Mouse (Mus musculus): ENCODE data around the gene Trim67. TPM values are rescaled to one million over a fixed set of nuclear protein-coding genes. Genes with fewer than 3 reads are reported as not detected.

The Trim67 gene
- total RNA-seq, 2 experiments from 2014 or later = 0.13 to 0.21 TPM

DNA sequence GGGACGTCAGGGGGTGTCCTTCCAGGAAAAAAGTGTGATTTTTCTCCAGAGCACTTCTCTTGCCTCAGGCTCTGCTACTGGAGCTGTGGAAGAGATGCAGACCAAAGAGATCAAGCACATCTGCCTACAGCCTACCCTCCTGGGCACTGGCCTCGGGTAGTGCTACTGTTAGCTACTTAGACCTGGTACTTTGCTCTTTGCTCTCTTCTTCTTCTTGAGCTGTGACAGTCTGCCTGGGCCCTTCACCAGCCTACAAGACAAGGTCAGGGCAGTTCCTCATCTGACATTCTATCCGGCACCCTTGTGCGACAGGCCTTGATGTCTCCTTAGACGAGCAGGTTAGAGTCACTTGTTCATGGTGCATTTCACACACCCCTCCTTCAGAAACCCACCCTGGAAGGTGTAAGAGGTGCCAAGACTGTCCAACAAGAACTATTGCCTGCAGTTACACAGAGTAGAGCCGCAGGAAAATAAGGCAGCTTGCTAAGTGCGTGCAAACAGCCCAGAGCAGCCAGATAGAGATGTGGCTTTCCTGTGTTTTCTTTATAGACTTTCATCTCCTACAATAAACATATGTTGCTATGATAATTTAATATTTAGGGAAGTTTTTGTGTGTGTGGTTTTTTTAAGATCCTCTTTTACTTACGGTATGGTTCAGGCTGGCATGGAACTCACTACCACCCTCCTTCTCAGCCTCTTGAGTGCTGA, 3.0 kb downstream of the Trim67 start:
- DNase-seq = no peak

DNA sequence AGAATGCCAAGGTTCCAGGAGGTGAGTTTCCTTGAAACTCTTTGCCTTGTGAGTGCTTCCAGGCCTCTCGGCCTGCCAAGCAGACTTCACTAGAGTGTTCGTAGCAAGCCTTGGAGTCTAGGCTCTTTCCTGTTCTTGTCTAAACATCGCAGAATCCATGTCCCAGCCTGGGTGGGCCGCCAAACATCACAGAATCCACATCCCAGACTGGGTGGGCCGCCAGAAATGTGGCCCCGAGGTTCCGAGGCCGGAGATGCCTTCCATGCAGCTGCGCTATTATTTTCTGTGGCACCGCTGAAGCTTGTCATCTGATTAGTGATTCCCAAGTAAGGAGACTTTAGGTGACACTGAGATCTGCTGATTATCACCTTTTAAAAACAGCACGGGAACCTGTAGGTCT, 7.7 kb downstream of the Trim67 start:
- no peak for DNase-seq

DNA sequence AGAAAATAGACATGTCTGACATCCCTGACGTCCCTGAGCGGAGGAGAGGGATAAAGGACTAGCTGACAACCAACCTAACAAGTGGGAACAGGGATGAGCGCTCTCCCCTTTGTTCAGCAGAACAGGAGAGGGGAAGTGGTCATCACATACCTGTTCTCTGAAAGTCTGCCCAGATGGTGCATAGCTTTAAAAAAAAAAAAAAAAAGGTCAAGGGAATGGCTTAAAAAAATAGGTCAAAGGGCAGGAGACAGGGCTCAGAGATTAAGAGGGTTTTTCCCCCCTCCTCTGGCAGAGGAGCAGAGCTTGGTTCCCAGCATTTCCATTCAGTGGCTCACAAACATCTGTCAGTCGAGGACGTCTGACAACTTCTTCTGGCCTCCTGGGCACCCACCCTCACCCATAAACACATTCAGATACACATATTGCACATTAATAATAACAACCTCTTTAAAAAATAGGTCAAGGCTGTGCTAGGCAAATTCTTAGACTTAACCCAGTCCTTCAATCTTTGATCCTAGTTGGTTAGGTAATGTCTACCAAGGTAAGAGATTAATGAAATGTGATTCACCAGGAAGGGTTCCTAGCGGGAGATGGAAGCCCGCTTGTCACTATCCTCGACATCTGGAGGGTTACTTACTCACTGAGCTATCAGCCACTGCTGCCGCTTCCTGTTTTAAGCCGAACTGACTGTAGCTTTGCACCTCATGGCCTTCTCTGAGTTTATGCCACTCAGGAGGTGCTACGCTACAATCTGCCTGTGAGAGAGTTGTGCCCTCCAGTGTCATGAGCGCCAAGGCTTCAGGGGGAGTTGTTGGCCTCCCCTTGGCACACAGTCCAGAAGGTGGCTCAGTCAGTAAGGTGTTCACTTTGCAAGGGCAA, 11.2 kb downstream of the Trim67 start:
- DNase-seq = no peak

DNA sequence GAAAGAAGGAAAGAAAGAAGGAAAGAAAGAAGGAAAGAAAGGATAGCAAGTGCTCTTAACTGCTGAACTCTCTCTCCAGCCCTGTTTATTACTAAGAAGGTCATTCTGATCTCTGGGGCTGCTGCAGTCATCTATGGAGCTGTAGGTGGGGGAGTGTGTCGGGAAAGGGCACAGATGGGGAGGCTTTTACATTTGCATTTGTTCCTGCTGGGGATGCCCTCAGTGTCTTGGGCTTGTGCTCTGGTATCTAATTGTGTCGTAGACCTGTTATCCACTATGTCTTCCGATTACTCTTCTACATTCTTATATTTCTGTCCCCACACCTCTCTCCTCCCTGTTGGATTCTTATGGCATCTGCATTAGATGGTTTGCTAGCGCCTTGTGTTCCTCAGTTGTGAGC, 13.1 kb downstream of the Trim67 start:
- no peak for DNase-seq

DNA sequence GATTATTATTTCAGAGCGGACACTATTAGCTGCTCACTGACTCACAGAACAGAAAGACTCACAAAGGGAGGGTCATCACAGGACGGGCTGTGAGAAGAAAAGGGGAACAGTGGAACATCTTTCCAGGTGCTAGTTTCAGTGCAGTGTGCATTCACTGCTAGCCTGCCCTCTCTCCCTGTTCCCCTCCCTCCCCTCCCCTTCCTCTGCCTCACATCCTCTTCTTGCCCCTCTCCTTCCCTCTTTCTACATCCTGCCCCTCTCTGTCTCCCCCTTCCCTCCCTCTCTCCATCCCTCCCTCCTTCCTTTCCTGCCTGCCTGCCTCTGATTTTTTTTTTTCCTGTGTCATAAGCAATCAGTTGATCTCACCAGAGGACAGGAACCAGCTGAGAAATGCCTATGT, 16.5 kb downstream of the Trim67 start:
- DNase-seq = no peak

DNA sequence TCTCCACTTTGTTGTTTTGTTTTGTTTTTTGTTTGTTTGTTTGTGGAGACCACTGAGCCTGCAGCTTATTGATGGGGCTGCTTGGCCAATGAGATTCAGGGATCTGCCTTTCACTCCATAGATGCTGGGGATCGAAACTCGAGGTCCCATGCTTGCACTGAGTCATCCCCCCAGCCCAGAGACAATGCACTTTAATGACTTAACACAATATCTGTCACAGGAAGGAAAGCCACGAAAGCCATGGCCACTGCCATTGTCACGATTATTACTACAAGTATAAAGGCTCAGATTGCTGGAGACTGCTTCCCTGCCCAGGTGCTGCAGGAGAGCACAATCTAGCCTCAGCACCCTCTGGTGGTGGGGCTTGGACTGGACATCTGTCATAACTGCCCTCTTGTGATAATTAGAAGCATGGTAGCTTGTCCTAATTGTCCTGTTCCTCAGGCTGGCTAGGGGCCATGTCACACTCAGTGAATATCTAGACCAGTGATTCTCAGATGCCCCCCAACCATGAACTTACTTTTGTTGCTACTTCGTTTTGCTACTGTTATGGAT, 17.2 kb downstream of the Trim67 start:
- no peak for DNase-seq

DNA sequence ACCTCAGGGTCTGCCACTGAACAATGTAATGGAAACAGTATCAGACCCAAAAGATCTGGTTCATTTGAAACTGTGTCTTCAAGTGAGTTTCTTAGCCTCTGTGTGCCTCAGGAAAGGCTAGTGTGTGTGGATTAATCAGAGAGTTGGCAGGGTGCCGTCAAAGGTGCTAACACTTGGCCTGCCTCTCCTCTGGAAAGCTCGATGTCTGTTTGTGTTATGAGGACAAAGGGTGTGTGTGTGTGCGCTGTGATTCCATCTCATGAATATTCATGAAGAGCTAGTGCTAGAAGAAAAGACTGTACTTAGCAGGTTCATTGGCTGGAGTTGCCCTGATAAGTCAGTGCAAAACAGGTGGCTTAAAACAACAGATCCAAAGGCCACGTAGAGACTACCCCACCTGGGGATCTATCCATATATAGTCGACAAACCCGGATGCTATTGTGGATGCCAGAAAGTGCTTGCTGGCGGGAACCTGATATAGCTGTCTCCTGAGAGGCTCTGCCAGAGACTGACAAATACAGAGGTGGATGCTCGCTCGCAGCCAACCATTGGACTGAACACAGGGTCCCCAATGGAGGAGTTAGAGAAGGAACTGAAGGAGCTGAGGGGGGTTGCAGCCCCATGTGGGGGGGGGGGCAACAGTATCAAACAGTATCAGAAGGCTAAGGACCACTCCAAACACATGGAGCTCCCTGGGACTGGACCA, 17.9 kb downstream of the Trim67 start:
- no peak for DNase-seq

DNA sequence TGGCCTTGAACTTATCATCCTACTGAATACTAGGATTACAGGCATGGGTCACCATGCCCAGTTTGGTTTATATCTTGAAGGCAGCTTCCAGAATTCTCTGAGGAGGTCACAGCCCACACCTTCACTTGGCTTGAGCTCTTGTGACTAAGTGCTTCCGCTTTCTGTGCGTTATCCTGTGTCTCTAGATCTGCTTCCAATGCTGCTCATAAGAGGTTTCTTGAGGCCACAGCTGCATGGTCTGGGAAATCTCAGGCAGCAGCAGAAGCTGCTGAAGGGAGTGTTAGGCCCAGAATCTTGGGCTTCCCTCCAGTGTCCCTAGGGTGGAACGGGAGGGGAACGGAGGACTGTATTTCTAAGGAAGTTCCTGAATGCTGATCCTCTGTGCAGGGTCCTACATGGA, 20.4 kb downstream of the Trim67 start:
- no peak for DNase-seq

DNA sequence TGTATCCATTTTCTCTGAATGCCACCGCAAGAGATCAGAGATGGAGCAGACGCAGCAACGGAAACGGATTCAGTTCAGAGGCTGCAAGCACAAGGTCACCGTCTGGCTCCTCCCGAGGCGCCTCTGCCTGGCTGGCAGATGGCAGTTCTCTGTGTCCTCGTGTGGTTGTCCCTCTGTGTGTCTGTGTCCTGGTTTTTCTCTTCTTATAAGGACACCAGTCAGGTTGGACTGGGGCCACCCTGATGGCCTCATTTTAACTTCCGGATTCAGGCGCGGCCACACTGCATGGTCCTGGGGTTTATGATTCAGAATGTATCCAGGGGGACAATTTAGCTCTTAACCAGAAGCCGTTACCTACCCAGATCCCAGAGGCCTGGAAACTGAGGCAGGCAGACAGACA, 23.0 kb downstream of the Trim67 start:
- DNase-seq = no peak

DNA sequence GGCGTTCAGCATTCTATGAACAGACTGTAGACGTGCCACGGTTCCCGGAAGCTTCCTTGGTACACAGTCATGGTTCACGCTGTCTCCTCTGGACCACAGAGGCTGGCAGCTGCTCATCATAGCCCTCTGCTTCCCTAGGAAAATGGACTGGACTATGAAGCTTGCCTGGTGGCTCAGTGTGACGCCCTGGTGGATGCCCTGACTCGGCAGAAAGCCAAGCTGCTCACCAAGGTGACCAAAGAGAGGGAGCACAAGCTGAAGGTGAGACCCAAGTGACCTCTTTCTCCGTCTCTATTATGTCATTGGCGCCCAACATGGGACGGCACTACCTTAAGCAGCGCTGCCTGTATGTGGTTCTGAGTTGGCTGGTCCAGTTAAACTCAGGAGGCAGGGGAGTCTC, 24.0 kb downstream of the Trim67 start:
- no peak for DNase-seq

DNA sequence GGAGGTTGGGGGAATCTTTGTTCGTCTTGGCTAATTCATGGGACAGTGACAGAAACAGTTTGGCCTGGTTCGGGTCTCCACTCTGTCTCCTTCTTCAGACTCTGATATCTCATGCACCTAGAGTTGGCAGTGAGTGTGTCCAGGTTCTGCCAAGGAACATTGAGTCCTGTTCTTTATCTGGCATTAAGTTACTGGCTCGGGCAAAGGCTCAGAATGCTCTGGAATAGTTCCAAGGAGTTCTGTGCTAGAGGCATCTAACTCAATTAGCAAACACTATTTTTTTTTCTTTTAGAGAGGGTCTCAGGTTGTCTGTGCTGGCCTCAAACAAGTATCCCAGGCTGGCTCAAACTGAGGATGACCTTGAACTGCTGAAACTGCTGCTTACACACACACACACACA, 24.5 kb downstream of the Trim67 start:
- DNase-seq = no peak

DNA sequence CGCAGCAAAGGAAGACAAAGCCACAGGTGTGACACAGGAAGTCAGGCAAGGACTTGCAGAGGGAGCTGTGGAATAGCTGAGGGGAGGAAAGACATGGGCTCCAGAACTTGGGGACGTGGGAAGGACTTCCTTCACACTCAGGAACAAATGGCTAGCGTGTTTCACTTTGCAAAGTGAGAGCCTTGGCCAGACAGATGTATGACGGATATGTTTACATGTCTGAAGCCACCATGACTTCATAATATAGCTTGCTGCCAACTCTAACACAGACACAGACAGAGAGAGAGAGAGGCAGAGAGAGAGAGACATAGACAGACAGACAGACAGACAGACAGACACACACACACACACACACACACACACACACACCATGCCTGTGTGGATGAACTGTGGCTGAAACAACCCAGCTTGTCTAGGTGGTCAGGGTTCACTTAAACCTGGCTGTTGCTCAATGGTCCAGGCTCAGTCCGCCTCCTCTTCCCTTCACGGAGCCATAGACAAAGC, 26.8 kb downstream of the Trim67 start:
- DNase-seq = no peak

DNA sequence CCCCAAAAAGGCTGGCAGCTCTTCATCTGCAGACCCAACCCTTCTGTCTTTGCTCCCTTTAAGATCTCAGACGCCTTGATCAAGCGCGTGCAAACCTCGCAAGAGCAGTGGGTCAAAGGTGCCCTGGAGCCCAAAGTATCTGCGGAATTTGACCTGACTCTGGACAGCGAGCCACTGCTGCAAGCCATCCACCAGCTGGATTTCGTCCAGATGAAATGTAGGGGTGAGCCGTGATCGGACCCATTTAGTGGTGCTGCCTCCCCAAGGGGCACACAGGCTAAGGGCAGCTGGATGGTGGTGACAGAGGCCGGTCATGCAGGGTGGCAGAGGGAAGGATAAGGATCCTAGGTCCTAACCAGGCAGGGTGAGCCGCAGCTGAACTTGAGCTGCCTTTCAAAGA, 27.2 kb downstream of the Trim67 start:
- no peak for DNase-seq

DNA sequence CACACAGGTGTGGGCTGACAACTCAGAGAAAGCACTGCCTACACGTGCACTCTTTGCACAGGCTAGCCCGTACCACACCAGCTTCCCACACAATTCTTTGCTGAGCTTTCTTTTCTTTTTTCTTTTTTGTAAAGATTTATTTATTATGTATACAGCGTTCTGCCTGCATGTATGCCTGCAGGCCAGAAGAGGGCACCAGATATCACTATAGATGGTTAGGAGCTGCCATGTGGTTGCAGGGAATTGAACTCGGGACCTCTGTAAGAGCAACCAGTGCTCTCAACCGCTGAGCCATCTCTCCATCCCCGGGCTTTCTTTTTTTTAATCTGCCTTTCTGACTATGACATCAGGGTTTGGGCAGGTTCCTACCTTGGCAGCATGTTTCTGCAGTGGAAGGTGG, 30.6 kb downstream of the Trim67 start:
- no peak for DNase-seq

DNA sequence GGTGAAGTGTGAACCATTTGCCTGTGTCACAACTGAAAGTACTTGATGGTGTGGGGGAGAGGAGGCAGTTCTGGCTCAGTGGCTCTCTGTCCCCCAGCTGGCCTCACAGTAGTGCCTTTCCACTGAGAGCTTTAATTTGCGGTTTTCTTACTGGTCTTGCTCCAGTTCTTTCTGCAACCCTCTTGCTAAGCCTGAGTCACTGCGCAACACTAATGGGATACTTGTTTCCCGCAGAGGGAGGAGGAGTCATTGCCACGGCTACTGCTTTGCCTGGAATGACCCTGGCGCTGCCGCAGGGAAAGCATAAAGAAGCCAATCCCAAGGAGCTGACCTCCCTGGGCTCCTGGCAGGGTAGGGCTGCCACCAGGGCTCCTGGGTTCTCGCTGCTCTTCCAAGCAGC, 33.8 kb downstream of the Trim67 start:
- peak; percentile 59 for DNase-seq

DNA sequence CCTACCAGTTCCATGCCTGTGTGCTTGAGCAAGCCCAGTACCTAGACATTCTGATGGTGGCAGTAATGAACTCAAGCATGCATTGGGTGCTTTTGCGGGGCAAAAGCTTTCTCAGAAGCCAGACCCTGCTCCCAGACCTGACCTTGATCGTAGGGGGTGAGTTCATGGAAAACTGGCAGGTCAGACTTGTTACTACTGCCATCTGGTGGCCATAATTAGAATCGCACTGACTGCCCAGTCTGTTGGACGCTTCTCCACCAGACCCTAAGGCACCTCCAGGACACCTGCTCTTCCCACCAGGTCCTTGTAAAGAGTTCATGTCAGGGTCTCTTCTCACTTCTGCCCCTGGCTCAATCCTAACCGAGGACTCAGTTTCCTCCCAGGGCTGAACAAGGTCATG, 34.5 kb downstream of the Trim67 start:
- no peak for DNase-seq

DNA sequence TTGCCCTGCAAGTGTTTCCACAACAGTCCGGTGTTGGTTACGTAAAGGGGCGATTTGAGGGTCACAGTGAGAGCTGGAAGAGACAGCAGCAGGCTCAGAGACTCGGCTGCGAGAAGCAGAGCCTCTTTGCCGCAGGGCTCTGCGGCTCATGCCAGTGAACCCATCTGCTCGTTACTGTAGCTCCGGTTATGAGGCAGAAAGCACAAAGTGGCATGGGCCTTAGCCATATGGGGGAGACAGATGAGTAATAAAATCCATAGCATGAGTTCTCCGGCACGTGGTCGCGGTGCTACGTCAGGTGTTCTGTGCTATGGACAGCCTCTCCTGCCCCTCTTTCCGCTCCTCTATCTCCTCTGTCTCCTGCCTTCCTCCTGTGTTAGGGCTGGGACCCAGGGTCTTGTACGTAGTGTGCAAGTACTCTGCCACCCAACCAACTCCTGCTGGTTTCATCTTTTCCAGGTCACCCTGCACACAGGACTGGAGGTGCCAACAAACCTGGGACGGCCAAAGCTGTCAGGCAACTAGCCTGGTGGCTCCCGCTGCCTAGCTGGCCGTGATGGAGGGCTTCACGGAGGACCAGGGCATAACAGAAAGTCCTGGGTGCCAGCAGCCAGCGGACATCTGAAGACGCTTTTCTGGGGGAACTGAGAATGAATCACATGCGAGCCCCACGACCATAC, 35.8 kb downstream of the Trim67 start:
- DNase-seq = no peak

DNA sequence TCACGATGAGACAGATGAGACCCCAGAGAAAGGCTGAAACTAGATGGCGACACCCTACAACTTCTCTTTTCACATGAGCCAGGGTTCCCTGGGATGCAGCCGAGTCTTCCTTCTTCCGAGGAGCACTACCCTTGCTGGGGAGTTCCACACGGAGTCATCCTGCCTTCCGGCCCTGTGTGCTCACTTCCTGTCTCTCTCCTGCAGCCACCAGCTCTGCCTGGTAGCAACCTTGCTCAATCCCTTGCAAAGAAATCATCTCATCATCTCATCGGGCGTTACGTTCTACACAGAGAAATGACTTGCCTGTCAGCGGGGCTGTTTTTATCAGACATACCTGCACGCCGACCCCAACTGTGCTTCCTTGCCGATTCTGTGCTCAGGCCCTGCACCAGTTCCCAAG, 37.2 kb downstream of the Trim67 start:
- no peak for DNase-seq

DNA sequence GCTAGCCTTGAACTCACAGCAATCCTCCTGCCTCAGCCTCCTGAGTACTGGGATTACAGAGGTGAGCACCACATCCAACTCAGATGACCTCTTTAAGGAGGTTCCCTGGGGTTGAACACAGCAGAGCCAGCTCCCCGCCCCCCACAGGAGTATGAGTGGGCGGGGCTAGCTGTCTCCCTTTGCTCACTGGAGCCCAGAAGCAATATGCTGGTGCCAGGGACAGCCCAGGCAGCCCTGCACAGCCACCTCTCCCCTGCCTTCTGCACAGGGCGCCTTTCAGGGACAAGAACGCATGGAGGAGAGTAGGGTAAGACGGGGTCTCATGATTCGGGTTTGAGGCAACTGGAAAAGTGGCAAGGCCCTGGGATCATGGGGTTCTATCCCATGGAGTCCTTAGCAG, 38.6 kb downstream of the Trim67 start:
- DNase-seq = no peak

DNA sequence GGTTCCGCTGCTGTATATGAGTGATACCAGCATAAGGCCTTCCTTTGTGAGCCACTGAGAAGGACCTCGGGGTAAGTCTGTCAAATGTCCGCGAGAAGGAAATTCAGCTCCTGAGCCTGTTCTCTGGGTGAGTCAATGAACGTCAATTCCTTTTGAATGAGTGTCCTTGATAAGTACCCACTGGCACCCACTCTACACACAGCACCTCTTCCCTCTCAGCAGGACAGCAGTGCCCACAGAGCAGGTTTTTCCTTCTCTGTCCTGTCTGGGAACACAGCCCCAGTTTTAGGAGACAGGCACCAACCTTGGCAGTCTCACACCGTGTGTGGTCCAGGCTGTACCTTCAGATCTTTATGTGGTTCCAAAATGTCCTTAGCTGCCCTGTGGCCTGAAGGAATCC, 39.0 kb downstream of the Trim67 start:
- DNase-seq = no peak

DNA sequence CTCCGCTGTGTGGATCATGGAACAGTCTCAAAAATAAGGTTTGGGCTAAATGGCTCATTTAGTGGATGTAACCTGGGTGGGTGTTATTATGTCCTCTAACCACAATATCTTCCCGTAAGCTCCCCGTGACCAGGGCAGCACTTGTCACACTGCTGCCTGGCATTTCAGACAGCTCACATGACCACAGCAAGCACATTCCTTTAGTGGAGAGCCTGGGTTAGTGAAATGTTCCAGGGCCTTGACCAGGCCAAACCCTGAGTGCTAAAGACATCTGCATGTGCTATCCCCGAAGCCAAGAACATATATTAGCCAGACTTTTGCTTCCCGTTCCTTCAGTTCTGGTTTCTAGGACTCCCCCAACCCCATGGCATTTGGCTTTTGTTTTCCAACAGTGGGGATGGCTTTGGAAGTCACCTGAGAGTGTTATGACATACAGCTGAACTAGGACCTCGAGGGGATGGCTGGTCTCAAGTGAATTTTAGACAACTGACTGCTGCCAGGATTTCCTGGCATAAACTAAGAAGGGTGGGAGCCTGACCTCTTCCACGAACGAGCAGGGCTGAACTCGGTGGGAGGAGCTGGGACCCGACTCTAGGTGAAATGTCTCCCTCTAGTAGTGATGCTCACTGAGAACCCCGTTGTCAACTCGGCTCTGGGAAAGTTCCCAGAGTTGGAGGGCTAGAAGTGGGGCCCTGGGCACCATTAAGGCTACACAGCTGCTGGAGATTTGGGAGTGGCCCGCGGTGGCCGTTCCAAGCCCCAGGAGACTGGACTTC, 40.7 kb downstream of the Trim67 start:
- DNase-seq = no peak
